Mouse (Mus musculus): ENCODE data around the gene Ppp1r14c. TPM values are rescaled to one million over a fixed set of nuclear protein-coding genes. Genes with fewer than 3 reads are reported as not detected.

The Ppp1r14c gene
- polyA plus RNA-seq (2016; fragmentation: Nextera tagmentation; extraction: Ambion mirVana) = 0.19 and 0.30 TPM in 2 replicates

GRCm38 (mm10) chr10:3366036-3366869 lies at the start of gene Ppp1r14c:
Gene Ppp1r14c (plus strand): TSS chr10:3366057.
- ATAC-seq = no peak; the same call in 1 of the 2 replicates
- no peak within 1 kb of the TSS for H3K27ac ChIP-seq
- 1% methylated on average over 74 of the region's 74 CpGs for WGBS (ENCODE audit: insufficient replicate concordance)

GRCm38 (mm10) chr10:3321406-3321805 lies 44.5 kb upstream of the Ppp1r14c start:
- H3K9ac ChIP-seq = no peak overlapping the region
- 65% methylated on average over 2 of the region's 2 CpGs for WGBS (ENCODE audit: insufficient replicate concordance)
- H3K9me3 ChIP-seq (replicated peaks) = no peaks in the 10 kb centered on the region
- H3K36me3 ChIP-seq = no peaks in the 10 kb centered on the region
- no peak overlapping the region for H3K4me3 ChIP-seq
- ATAC-seq = no peak
- H3K27me3 ChIP-seq (replicated peaks) = no peaks in the 10 kb centered on the region
- no peak overlapping the region for H3K27ac ChIP-seq
- H3K4me1 ChIP-seq = no peaks in the 10 kb centered on the region
- no peak overlapping the region for H3K4me2 ChIP-seq

More at GRCm38 (mm10) chr10:3366036-3366869, at the start of gene Ppp1r14c:
- no peak within 1 kb of the TSS for H3K9ac ChIP-seq
- H3K36me3 ChIP-seq = no peaks in the 10 kb centered on the region
- H3K4me1 ChIP-seq = no peaks in the 10 kb centered on the region
- H3K4me2 ChIP-seq = peak within 1 kb of the TSS; percentile 72
- H3K9me3 ChIP-seq (replicated peaks) = no peaks in the 10 kb centered on the region
- peak within 1 kb of the TSS; percentile 52 for H3K4me3 ChIP-seq
- H3K27me3 ChIP-seq (replicated peaks) = peaks cover 41% of the 10 kb centered on the region

GRCm38 (mm10) chr10:3325447-3325846 lies 40.4 kb upstream of the Ppp1r14c start:
- Histone ChIP-seq H3K9me3 (replicated peaks) (no peaks in the 10 kb centered on the region), H3K27ac (no peak overlapping the region), H3K9ac (no peak overlapping the region), H3K4me3 (no peak overlapping the region), H3K36me3 (no peaks in the 10 kb centered on the region), H3K4me2 (no peak overlapping the region), H3K4me1 (no peaks in the 10 kb centered on the region), H3K27me3 (replicated peaks) (no peaks in the 10 kb centered on the region)
- ATAC-seq = no peak
- WGBS (ENCODE audit: insufficient replicate concordance) = 54% methylated on average over 1 of the region's 1 CpGs

DNA sequence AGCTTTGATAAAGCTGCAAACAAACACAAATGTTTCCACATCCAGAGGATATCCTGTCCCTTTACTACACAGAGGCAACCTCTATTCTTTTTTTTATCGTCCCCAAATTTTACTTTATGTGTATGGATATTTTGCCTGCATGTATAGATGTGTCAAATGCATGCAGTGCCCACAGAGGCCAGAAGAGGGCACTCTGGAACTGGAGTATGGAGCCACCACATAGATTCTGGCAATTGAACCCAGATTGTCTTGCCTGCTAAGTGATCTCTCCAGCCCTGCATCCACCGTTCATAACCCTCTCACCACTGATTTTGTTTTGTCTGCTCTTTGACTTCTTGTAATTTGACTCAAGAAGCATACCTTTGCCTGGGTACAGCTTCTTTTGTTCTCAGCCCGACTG lies 33.0 kb upstream of the Ppp1r14c start:
- Histone ChIP-seq H3K4me2 (no peak overlapping the region), H3K36me3 (no peaks in the 10 kb centered on the region), H3K9ac (no peak overlapping the region), H3K27ac (no peak overlapping the region), H3K27me3 (replicated peaks) (no peaks in the 10 kb centered on the region), H3K4me1 (no peaks in the 10 kb centered on the region), H3K9me3 (replicated peaks) (no peaks in the 10 kb centered on the region), H3K4me3 (no peak overlapping the region)
- 31% methylated on average over 3 of the region's 3 CpGs for whole genome bisulfite sequencing (ENCODE audit: insufficient replicate concordance)
- no peak for ATAC-seq

- no peaks in the 10 kb centered on the region for H3K27me3 ChIP-seq (replicated peaks)
- no peak overlapping the region for H3K27ac ChIP-seq
- no peak overlapping the region for H3K9ac ChIP-seq
- H3K4me2 ChIP-seq = no peak overlapping the region
- no peak for ATAC-seq
- H3K36me3 ChIP-seq = no peaks in the 10 kb centered on the region
- H3K4me3 ChIP-seq = no peak overlapping the region
- H3K4me1 ChIP-seq = no peaks in the 10 kb centered on the region
- no peaks in the 10 kb centered on the region for H3K9me3 ChIP-seq (replicated peaks)
Observed at GRCm38 (mm10) chr10:3334570-3334969, 31.3 kb upstream of the Ppp1r14c start.

DNA sequence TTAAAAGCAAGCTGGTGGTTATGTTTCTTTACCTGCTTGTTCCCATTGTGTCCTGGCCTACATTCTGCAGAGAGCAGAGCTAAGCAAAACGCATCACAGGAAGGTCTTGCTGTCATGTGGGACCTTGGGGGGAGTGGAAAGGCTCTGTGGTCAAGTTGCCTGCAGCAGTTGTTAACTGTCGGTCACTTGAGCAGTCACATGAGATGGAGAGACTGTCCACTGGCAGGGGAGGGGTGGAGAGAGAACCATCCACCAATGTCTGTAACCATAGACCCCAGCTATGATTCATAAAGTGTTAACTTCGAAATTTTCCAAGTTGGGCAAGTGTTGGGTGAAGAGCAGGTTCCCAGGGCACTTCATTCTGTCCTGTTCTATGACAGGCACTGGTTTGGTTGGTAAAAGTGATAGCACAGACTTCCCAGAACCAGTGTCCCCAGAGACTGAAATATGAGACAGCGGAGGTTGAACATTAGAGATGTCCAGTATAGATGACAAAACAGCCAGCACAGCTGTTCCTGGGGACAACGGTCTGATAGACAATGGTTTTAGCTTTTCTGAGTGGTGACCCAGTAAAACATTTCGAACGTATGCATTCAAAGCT lies 29.0 kb upstream of the Ppp1r14c start:
- WGBS (ENCODE audit: insufficient replicate concordance) = 46% methylated on average over 7 of the region's 7 CpGs
- Histone ChIP-seq H3K27me3 (replicated peaks) (no peaks in the 10 kb centered on the region), H3K27ac (no peak overlapping the region), H3K4me3 (no peak overlapping the region), H3K4me2 (no peak overlapping the region), H3K4me1 (no peaks in the 10 kb centered on the region), H3K9ac (no peak overlapping the region), H3K36me3 (no peaks in the 10 kb centered on the region), H3K9me3 (replicated peaks) (no peaks in the 10 kb centered on the region)
- ATAC-seq = no peak

DNA sequence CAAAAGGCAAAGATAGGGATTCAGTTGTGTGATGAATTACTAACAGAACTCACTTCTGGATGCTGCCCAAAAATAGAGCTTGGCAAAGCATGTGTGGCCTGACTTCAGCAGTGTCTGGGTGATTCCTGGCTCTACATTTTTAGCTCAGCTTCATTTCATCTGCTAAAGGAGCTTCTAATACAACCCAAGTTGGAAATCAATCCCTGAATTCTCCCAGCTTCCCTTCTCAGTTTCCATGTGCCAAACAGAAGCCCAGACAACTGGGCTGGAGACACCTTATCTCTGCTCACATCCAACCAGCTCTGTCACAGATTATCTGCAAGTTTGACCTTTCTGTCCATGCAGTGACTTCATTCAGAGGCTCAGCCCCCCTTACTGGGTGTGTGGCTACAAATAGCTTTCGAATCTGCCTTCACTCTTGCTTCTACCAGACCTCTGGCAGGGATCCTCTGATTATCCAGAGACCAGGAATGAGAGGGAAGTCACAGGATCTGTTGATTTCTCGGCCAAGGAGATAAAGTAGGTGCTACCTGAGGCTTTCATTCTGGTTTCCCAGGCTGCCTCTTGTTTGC lies 28.4 kb upstream of the Ppp1r14c start:
- Histone ChIP-seq H3K27ac (no peak overlapping the region), H3K36me3 (no peaks in the 10 kb centered on the region), H3K4me2 (no peak overlapping the region), H3K4me3 (no peak overlapping the region), H3K9me3 (replicated peaks) (no peaks in the 10 kb centered on the region), H3K27me3 (replicated peaks) (no peaks in the 10 kb centered on the region), H3K9ac (no peak overlapping the region), H3K4me1 (no peaks in the 10 kb centered on the region)
- ATAC-seq = no peak
- WGBS (ENCODE audit: insufficient replicate concordance) = 29% methylated on average over 2 of the region's 2 CpGs

GRCm38 (mm10) chr10:3345706-3346105 lies 20.2 kb upstream of the Ppp1r14c start:
- Histone ChIP-seq H3K9ac (no peak overlapping the region), H3K4me2 (no peak overlapping the region), H3K27me3 (replicated peaks) (no peaks in the 10 kb centered on the region), H3K36me3 (no peaks in the 10 kb centered on the region), H3K4me1 (no peaks in the 10 kb centered on the region), H3K4me3 (no peak overlapping the region), H3K9me3 (replicated peaks) (no peaks in the 10 kb centered on the region), H3K27ac (no peak overlapping the region)
- no peak for ATAC-seq
- WGBS (ENCODE audit: insufficient replicate concordance) = 60% methylated on average over 5 of the region's 5 CpGs

GRCm38 (mm10) chr10:3359531-3359930 lies 6.3 kb upstream of the Ppp1r14c start:
- Histone ChIP-seq H3K4me2 (no peak overlapping the region), H3K36me3 (no peaks in the 10 kb centered on the region), H3K4me1 (no peaks in the 10 kb centered on the region), H3K4me3 (no peak overlapping the region), H3K27me3 (replicated peaks) (0 out of 2 replicates have a peak, but pooled peaks cover 2% of the 10 kb centered on the region), H3K9ac (no peak overlapping the region), H3K27ac (no peak overlapping the region), H3K9me3 (replicated peaks) (no peaks in the 10 kb centered on the region)
- no peak for ATAC-seq
- 47% methylated on average over 1 of the region's 1 CpGs for WGBS (ENCODE audit: insufficient replicate concordance)

DNA sequence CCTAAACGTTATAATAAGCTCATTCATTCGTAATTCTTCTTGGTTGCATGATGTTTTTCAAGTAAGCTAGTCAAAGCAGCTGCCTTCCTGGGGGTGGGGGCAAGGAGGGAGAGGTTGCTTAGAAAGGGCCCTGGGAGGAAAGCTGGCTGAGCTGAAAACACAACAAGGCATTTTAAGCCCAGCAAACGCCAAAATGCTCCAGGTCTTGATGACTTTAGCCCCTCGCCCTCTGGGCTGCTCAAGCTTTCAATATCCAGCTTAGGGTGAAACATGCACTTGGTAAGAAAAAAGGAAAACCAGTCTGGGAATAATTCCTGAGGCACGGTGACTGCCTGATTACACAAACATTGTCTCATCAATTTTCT lies 204 bp upstream of the Ppp1r14c start:
- Histone ChIP-seq H3K9ac (no peak overlapping the region), H3K27ac (no peak overlapping the region), H3K4me3 (no peak overlapping the region), H3K4me1 (no peaks in the 10 kb centered on the region), H3K36me3 (no peaks in the 10 kb centered on the region), H3K4me2 (peak overlapping the region; percentile 72), H3K9me3 (replicated peaks) (no peaks in the 10 kb centered on the region), H3K27me3 (replicated peaks) (peaks cover 41% of the 10 kb centered on the region)
- WGBS (ENCODE audit: insufficient replicate concordance) = 30% methylated on average over 5 of the region's 5 CpGs
- ATAC-seq = no peak

- H3K4me1 ChIP-seq = no peaks in the 10 kb centered on the region
- no peak overlapping the region for H3K9ac ChIP-seq
- H3K27me3 ChIP-seq (replicated peaks) = peaks cover 41% of the 10 kb centered on the region
- H3K4me3 ChIP-seq = peak overlapping the region; percentile 52
- no peaks in the 10 kb centered on the region for H3K36me3 ChIP-seq
- no peak for ATAC-seq
- 4% methylated on average over 26 of the region's 26 CpGs for WGBS (ENCODE audit: insufficient replicate concordance)
- peak overlapping the region; percentile 72 for H3K4me2 ChIP-seq
- H3K27ac ChIP-seq = no peak overlapping the region
- H3K9me3 ChIP-seq (replicated peaks) = no peaks in the 10 kb centered on the region
Observed at GRCm38 (mm10) chr10:3366870-3367431, 1.1 kb downstream of the Ppp1r14c start.

DNA sequence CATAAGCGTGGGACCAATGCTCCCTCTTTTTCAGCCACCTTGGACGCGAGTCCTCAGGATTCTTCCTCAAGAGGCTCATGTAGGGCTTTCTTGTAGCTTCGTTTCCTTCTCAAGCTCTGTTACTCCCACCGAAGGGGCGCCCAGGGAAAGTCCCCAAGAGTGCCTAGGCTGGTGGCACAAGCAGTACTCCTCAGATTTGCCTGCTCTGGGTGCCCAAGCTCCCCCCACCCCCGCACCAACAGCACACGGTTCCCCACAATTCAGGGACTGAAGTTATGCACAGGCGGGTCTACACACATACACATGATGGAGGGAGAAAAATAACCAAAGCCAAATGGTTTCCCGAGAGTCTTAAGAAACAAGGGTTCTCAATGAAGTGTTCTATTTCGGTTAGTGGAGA lies 1.6 kb downstream of the Ppp1r14c start:
- Histone ChIP-seq H3K4me3 (no peak overlapping the region), H3K4me2 (no peak overlapping the region; the same call in 1 of the 2 replicates), H3K27ac (no peak overlapping the region), H3K27me3 (replicated peaks) (peaks cover 41% of the 10 kb centered on the region), H3K4me1 (no peaks in the 10 kb centered on the region), H3K36me3 (no peaks in the 10 kb centered on the region), H3K9ac (no peak overlapping the region), H3K9me3 (replicated peaks) (no peaks in the 10 kb centered on the region)
- ATAC-seq = no peak
- 23% methylated on average over 11 of the region's 11 CpGs for WGBS (ENCODE audit: insufficient replicate concordance)
